Mouse (Mus musculus) brain, embryonic 14.5 days (tissue): ENCODE results near the gene Neurl2.

Experiments
- CTCF ChIP-seq: fragments of 200-500 bp; IDR thresholded peaks from 2 replicates; pipeline ENCODE4 v1.5.1; 2012; ENCODE audit warnings: inconsistent platforms, mild to moderate bottlenecking, moderate library complexity, borderline replicate concordance; ENCODE audit not compliant: insufficient read depth, insufficient read length; ENCODE audit errors: extremely low read depth
- POLR2A ChIP-seq: fragments of 200-500 bp; IDR thresholded peaks from 2 replicates; pipeline ENCODE4 v1.6.1; 2012; ENCODE audit warnings: mild to moderate bottlenecking, inconsistent platforms, borderline replicate concordance; ENCODE audit not compliant: poor library complexity, insufficient read depth, insufficient read length, severe bottlenecking; ENCODE audit errors: extremely low read depth

DNA sequence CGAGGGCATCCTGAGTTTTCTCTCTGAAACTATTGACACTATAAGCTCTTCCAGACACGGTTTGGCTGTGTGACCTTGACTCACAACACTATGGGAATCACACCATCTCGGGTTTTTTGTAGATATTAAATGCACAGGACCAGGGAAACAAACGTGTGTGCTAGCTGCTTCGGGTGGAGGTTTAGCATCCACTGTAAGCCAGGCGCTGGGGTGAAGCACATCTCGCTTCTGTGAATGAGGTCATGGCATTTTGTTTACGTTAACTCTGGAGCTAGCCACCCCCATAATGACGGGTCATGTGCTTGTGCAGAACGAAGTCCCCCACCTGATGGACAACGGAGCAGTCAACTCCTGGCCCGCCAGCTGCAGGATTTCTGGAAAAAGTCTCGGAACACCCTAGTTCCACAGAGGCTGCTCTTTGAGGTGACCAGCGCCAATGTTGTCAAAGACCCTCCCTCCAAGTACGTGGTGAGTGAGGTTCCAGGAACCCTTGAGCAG, 46.8 kb downstream of the Neurl2 start:
- TF ChIP-seq POLR2A: no peak
- TF ChIP-seq CTCF: no peak
